Mouse (Mus musculus) lung, embryonic 15.5 days (tissue): ENCODE data around the gene Olfr577. TPM values are rescaled to one million over a fixed set of nuclear protein-coding genes. Genes with fewer than 3 reads are reported as not detected.

Source experiments
- ATAC-seq: fragments of 200-750 bp; cut with Nextera tagmentation; 2 replicates; pipeline ENCODE4 v1.8.0; 2017; ENCODE audit warnings: moderate number of reproducible peaks, borderline replicate concordance; ENCODE audit not compliant: low FRiP score, low TSS enrichment; ENCODE audit errors: extremely low read depth
- H3K27ac ChIP-seq: fragments of 300-500 bp; sonication (generic); 2 replicates; pipeline ENCODE4 v1.5.1; 2015; ENCODE audit warnings: moderate library complexity, mild to moderate bottlenecking, inconsistent platforms
- H3K27me3 ChIP-seq: fragments of 300-500 bp; sonication (generic); 2 replicates; pipeline ENCODE4 v1.6.1; 2015; ENCODE audit warnings: inconsistent platforms
- H3K36me3 ChIP-seq: fragments of 300-500 bp; sonication (generic); 2 replicates; pipeline ENCODE4 v1.6.1; 2015; ENCODE audit warnings: inconsistent platforms
- H3K4me1 ChIP-seq: fragments of 300-500 bp; sonication (generic); 2 replicates; pipeline ENCODE4 v1.6.1; 2015; ENCODE audit warnings: inconsistent platforms
- H3K4me2 ChIP-seq: fragments of 300-500 bp; sonication (generic); 2 replicates; pipeline ENCODE4 v1.6.1; 2015; ENCODE audit warnings: inconsistent platforms, mild to moderate bottlenecking, moderate library complexity
- H3K4me3 ChIP-seq: fragments of 300-500 bp; sonication (generic); 2 replicates; pipeline ENCODE4 v1.5.1; 2015; ENCODE audit warnings: mild to moderate bottlenecking, inconsistent platforms
- H3K9ac ChIP-seq: fragments of 300-500 bp; sonication (generic); 2 replicates; pipeline ENCODE4 v1.6.1; 2015; ENCODE audit warnings: inconsistent platforms
- H3K9me3 ChIP-seq: fragments of 300-500 bp; sonication (generic); 2 replicates; pipeline ENCODE4 v1.6.1; 2016; ENCODE audit warnings: inconsistent platforms
- WGBS: fragments of 180-500 bp; shearing (Covaris S2); methylation state at CpG from one replicate; pipeline ENCODE4 v1.1.7; 2015; 5-methylcytosine and 5-hydroxymethylcytosine counted together
- polyA plus RNA-seq: library from polyadenylated mRNA; unstranded; fragments of >200 nt; fragmentation: Nextera tagmentation; extraction: Ambion mirVana; gene quantifications from 2 replicates; pipeline ENCODE4 v1.2.1, GENCODE M21; 2015

Gene Olfr577
- polyA plus RNA-seq: not detected in 2 replicates

- WGBS: 67% methylated on average over 2 of the region's 2 CpGs
- Histone ChIP-seq H3K9ac (no peak within 1 kb of the TSS), H3K27me3 (no peaks in the 10 kb centered on the region), H3K9me3 (no peaks in the 10 kb centered on the region), H3K36me3 (no peaks in the 10 kb centered on the region), H3K4me2 (no peak within 1 kb of the TSS), H3K4me1 (no peaks in the 10 kb centered on the region), H3K27ac (no peak within 1 kb of the TSS), H3K4me3 (no peak within 1 kb of the TSS)
- no peak for ATAC-seq
Measured at GRCm38 (mm10) chr7:102975843-102976242, at the start of gene Olfr577. Gene Olfr577, minus strand, starts transcription at chr7:102975943.

GRCm38 (mm10) chr7:102989224-102989623, 13.5 kb upstream of the Olfr577 start, which contains the start of gene Olfr578:
Gene Olfr578, minus strand, starts transcription at chr7:102989324.
- no peaks in the 10 kb centered on the region for H3K4me1 ChIP-seq
- no peak within 1 kb of the TSS for H3K4me2 ChIP-seq
- H3K4me3 ChIP-seq: no peak within 1 kb of the TSS
- H3K9me3 ChIP-seq: no peaks in the 10 kb centered on the region
- H3K27ac ChIP-seq: no peak within 1 kb of the TSS
- H3K9ac ChIP-seq: no peak within 1 kb of the TSS
- 55% methylated on average over 3 of the region's 3 CpGs for WGBS
- no peaks in the 10 kb centered on the region for H3K36me3 ChIP-seq
- H3K27me3 ChIP-seq: no peaks in the 10 kb centered on the region
- ATAC-seq: no peak

GRCm38 (mm10) chr7:102974399-102974798, 1.3 kb downstream of the Olfr577 start:
- Histone ChIP-seq H3K9me3 (no peaks in the 10 kb centered on the region), H3K27me3 (no peaks in the 10 kb centered on the region), H3K36me3 (no peaks in the 10 kb centered on the region), H3K4me1 (no peaks in the 10 kb centered on the region), H3K4me2 (no peak overlapping the region), H3K4me3 (no peak overlapping the region), H3K9ac (no peak overlapping the region), H3K27ac (no peak overlapping the region)
- no peak for ATAC-seq
- WGBS: 50% methylated on average over 1 of the region's 1 CpGs

- Histone ChIP-seq H3K4me2 (no peak within 1 kb of the TSS), H3K4me1 (no peaks in the 10 kb centered on the region; the same call in 1 of the 2 replicates), H3K27me3 (no peaks in the 10 kb centered on the region), H3K27ac (no peak within 1 kb of the TSS), H3K36me3 (no peaks in the 10 kb centered on the region), H3K9me3 (no peaks in the 10 kb centered on the region), H3K9ac (no peak within 1 kb of the TSS), H3K4me3 (no peak within 1 kb of the TSS)
- 11% methylated on average over 2 of the region's 2 CpGs for WGBS
- ATAC-seq: no peak
Measured at GRCm38 (mm10) chr7:102962360-102962759, 13.4 kb downstream of the Olfr577 start, which contains the start of gene Olfr576. Gene Olfr576, plus strand, starts transcription at chr7:102962660.

- Histone ChIP-seq H3K9ac (no peak within 1 kb of the TSS), H3K9me3 (no peaks in the 10 kb centered on the region), H3K27ac (no peak within 1 kb of the TSS), H3K4me2 (no peak within 1 kb of the TSS), H3K36me3 (no peaks in the 10 kb centered on the region), H3K27me3 (no peaks in the 10 kb centered on the region), H3K4me1 (no peaks in the 10 kb centered on the region), H3K4me3 (no peak within 1 kb of the TSS)
- 38% methylated on average over 1 of the region's 1 CpGs for WGBS
- no peak for ATAC-seq
Measured at GRCm38 (mm10) chr7:102958593-102958992, 17.1 kb downstream of the Olfr577 start, which contains the start of gene Olfr575. Gene Olfr575, minus strand, starts transcription at chr7:102958775.

GRCm38 (mm10) chr7:102958137-102958536, 17.6 kb downstream of the Olfr577 start:
- no peaks in the 10 kb centered on the region for H3K27me3 ChIP-seq
- no peak overlapping the region for H3K4me3 ChIP-seq
- H3K9me3 ChIP-seq: no peaks in the 10 kb centered on the region
- no peak for ATAC-seq
- no peak overlapping the region for H3K4me2 ChIP-seq
- no peaks in the 10 kb centered on the region for H3K36me3 ChIP-seq
- H3K4me1 ChIP-seq: no peaks in the 10 kb centered on the region
- WGBS: 53% methylated on average over 3 of the region's 3 CpGs
- no peak overlapping the region for H3K9ac ChIP-seq
- H3K27ac ChIP-seq: no peak overlapping the region

GRCm38 (mm10) chr7:102950732-102951131, 25.0 kb downstream of the Olfr577 start:
- WGBS: 37% methylated on average over 1 of the region's 1 CpGs
- H3K9ac ChIP-seq: no peak overlapping the region
- no peak for ATAC-seq
- H3K27me3 ChIP-seq: no peaks in the 10 kb centered on the region
- no peaks in the 10 kb centered on the region for H3K9me3 ChIP-seq
- H3K4me2 ChIP-seq: no peak overlapping the region
- no peaks in the 10 kb centered on the region for H3K36me3 ChIP-seq
- no peak overlapping the region for H3K27ac ChIP-seq
- H3K4me3 ChIP-seq: no peak overlapping the region
- no peaks in the 10 kb centered on the region for H3K4me1 ChIP-seq

GRCm38 (mm10) chr7:102948167-102948566, 27.6 kb downstream of the Olfr577 start, which contains the start of gene Olfr574:
Gene Olfr574, plus strand, starts transcription at chr7:102948467.
- WGBS: 85% methylated on average over 1 of the region's 1 CpGs
- Histone ChIP-seq H3K4me2 (no peak within 1 kb of the TSS), H3K4me3 (no peak within 1 kb of the TSS), H3K9me3 (no peaks in the 10 kb centered on the region), H3K27ac (no peak within 1 kb of the TSS), H3K27me3 (no peaks in the 10 kb centered on the region), H3K9ac (no peak within 1 kb of the TSS), H3K36me3 (no peaks in the 10 kb centered on the region), H3K4me1 (no peaks in the 10 kb centered on the region)
- no peak for ATAC-seq

GRCm38 (mm10) chr7:102943417-102943816, 32.3 kb downstream of the Olfr577 start:
- 83% methylated on average over 1 of the region's 1 CpGs for WGBS
- Histone ChIP-seq H3K36me3 (no peaks in the 10 kb centered on the region), H3K4me2 (no peak overlapping the region), H3K4me1 (no peaks in the 10 kb centered on the region), H3K9ac (no peak overlapping the region), H3K4me3 (no peak overlapping the region), H3K27ac (no peak overlapping the region), H3K9me3 (no peaks in the 10 kb centered on the region), H3K27me3 (no peaks in the 10 kb centered on the region)
- no peak for ATAC-seq

GRCm38 (mm10) chr7:102942475-102942874, 33.3 kb downstream of the Olfr577 start, which contains the start of gene Olfr573-ps1:
Gene Olfr573-ps1, minus strand, starts transcription at chr7:102942575.
- Histone ChIP-seq H3K4me2 (no peak within 1 kb of the TSS), H3K9me3 (no peaks in the 10 kb centered on the region)
- 76% methylated on average over 2 of the region's 2 CpGs for WGBS

GRCm38 (mm10) chr7:102927105-102927504, 48.6 kb downstream of the Olfr577 start:
- 58% methylated on average over 3 of the region's 3 CpGs for WGBS
- no peak for ATAC-seq

More at GRCm38 (mm10) chr7:102942475-102942874, 33.3 kb downstream of the Olfr577 start, which contains the start of gene Olfr573-ps1:
- H3K27me3 ChIP-seq: no peaks in the 10 kb centered on the region
- no peak within 1 kb of the TSS for H3K9ac ChIP-seq
- no peak within 1 kb of the TSS for H3K4me3 ChIP-seq
- no peak for ATAC-seq
- H3K4me1 ChIP-seq: no peaks in the 10 kb centered on the region
- no peaks in the 10 kb centered on the region for H3K36me3 ChIP-seq
- no peak within 1 kb of the TSS for H3K27ac ChIP-seq

GRCm38 (mm10) chr7:102924109-102924508, 51.6 kb downstream of the Olfr577 start, which contains the start of gene Olfr572:
Gene Olfr572, plus strand, starts transcription at chr7:102924409.
- no peaks in the 10 kb centered on the region for H3K4me1 ChIP-seq
- H3K27ac ChIP-seq: no peak within 1 kb of the TSS
- no peaks in the 10 kb centered on the region for H3K27me3 ChIP-seq
- ATAC-seq: no peak
- 47% methylated on average over 1 of the region's 1 CpGs for WGBS
- no peaks in the 10 kb centered on the region for H3K36me3 ChIP-seq
- H3K9ac ChIP-seq: no peak within 1 kb of the TSS
- no peaks in the 10 kb centered on the region for H3K9me3 ChIP-seq
- no peak within 1 kb of the TSS for H3K4me2 ChIP-seq
- no peak within 1 kb of the TSS for H3K4me3 ChIP-seq

More at GRCm38 (mm10) chr7:102927105-102927504, 48.6 kb downstream of the Olfr577 start:
- Histone ChIP-seq H3K4me3 (no peak overlapping the region), H3K27me3 (no peaks in the 10 kb centered on the region), H3K36me3 (no peaks in the 10 kb centered on the region), H3K27ac (no peak overlapping the region), H3K4me2 (no peak overlapping the region), H3K4me1 (no peaks in the 10 kb centered on the region), H3K9me3 (no peaks in the 10 kb centered on the region), H3K9ac (no peak overlapping the region)
